Mouse (Mus musculus) spleen, adult 2 months (tissue): ENCODE data around the gene Ubc. TPM values are rescaled to one million over a fixed set of nuclear protein-coding genes. Genes with fewer than 3 reads are reported as not detected.
A peak's percentile ranks its signal among the peaks of the same experiment; 100 is the strongest.

Experiments
- DNase-seq, 2 experiments: peaks; one replicate each; pipeline versions ENCODE4 v3.0.0 to v3.0.0-alpha.2; 2012 to 2021; ENCODE audit warnings: low spot score in 2 of 2, low read depth in 1 of 2
- H3K27ac ChIP-seq: fragments of 200-500 bp; 2 replicates; pipeline ENCODE4 v1.5.1; 2012; ENCODE audit warnings: low read length, inconsistent platforms; ENCODE audit not compliant: insufficient read depth
- H3K27me3 ChIP-seq: fragments of 200-500 bp; 2 replicates; pipeline ENCODE4 v1.6.1; 2012; ENCODE audit warnings: mild to moderate bottlenecking, moderate library complexity, low read length, inconsistent platforms; ENCODE audit not compliant: control insufficient read depth, insufficient read depth
- H3K36me3 ChIP-seq: fragments of 200-500 bp; 2 replicates; pipeline ENCODE4 v1.6.1; 2012; ENCODE audit warnings: mild to moderate bottlenecking, low read length, inconsistent platforms; ENCODE audit not compliant: control insufficient read depth, insufficient read depth
- H3K4me1 ChIP-seq: fragments of 200-500 bp; 2 replicates; pipeline ENCODE4 v1.6.1; 2011; ENCODE audit warnings: inconsistent platforms; ENCODE audit not compliant: control insufficient read depth, insufficient read depth, insufficient read length
- H3K4me3 ChIP-seq: fragments of 200-500 bp; 2 replicates; pipeline ENCODE4 v1.5.1; 2011; ENCODE audit warnings: mild to moderate bottlenecking, inconsistent platforms; ENCODE audit not compliant: insufficient read depth, insufficient read length; ENCODE audit errors: extremely low read depth
- CTCF ChIP-seq: fragments of 200-500 bp; IDR thresholded peaks from 2 replicates; pipeline ENCODE4 v1.5.1; 2011; ENCODE audit warnings: mild to moderate bottlenecking, inconsistent platforms; ENCODE audit not compliant: insufficient read depth, insufficient read length, insufficient replicate concordance; ENCODE audit errors: extremely low read depth
- POLR2A ChIP-seq: fragments of 200-500 bp; IDR thresholded peaks from 2 replicates; pipeline ENCODE4 v1.6.1; 2011; ENCODE audit warnings: low read depth, low read length, inconsistent platforms
- WGBS: fragments of 180-500 bp; shearing (Covaris S2); methylation state at CpG from one replicate; pipeline ENCODE4 v1.1.7; 2018; 5-methylcytosine and 5-hydroxymethylcytosine counted together
- polyA plus RNA-seq: library from polyadenylated mRNA; depleted of rRNA; stranded (reverse); fragments of >200 nt; gene quantifications from 2 replicates; pipeline ENCODE4 v1.2.3, GENCODE M21; 2012

The Ubc gene
- polyA plus RNA-seq, 1 experiment = 316 TPM

GRCm38 (mm10) chr5:125352781-125353294 lies 37.2 kb downstream of the Ubc start:
- no peak for DNase-seq
- Histone ChIP-seq H3K27ac (no peak overlapping the region), H3K4me1 (peaks cover 9% of the 10 kb centered on the region; the same call in 1 of the 2 replicates), H3K36me3 (no peaks in the 10 kb centered on the region), H3K27me3 (no peaks in the 10 kb centered on the region), H3K4me3 (no peak overlapping the region)
- TF ChIP-seq CTCF (no peak), POLR2A (no peak)
- WGBS = 69% methylated on average over 5 of the region's 5 CpGs

GRCm38 (mm10) chr5:125351939-125352338 lies 38.1 kb downstream of the Ubc start:
- no peak overlapping the region for H3K4me3 ChIP-seq
- no peak overlapping the region; the same call in 1 of the 2 replicates for H3K27ac ChIP-seq
- H3K36me3 ChIP-seq = no peaks in the 10 kb centered on the region
- DNase-seq = peak in 1 of 2 experiments; percentile 25
- no peaks in the 10 kb centered on the region for H3K27me3 ChIP-seq
- WGBS = 30% methylated on average over 5 of the region's 5 CpGs
- TF ChIP-seq CTCF = no peak
- no peak for TF ChIP-seq POLR2A
- H3K4me1 ChIP-seq = peaks cover 6% of the 10 kb centered on the region; the same call in 1 of the 2 replicates

- no peaks in the 10 kb centered on the region for H3K36me3 ChIP-seq
- no peak for TF ChIP-seq CTCF
- no peak for TF ChIP-seq POLR2A
- no peak overlapping the region for H3K27ac ChIP-seq
- no peak for DNase-seq
- no peaks in the 10 kb centered on the region for H3K27me3 ChIP-seq
- H3K4me1 ChIP-seq = peaks cover 6% of the 10 kb centered on the region; the same call in 1 of the 2 replicates
- WGBS = 87% methylated on average over 8 of the region's 8 CpGs
- no peak overlapping the region for H3K4me3 ChIP-seq
Observed at GRCm38 (mm10) chr5:125351057-125351456, 38.9 kb downstream of the Ubc start.

- no peak overlapping the region for H3K27ac ChIP-seq
- peaks cover 4% of the 10 kb centered on the region; the same call in 1 of the 2 replicates for H3K4me1 ChIP-seq
- WGBS = 94% methylated on average over 3 of the region's 3 CpGs
- H3K27me3 ChIP-seq = no peaks in the 10 kb centered on the region
- H3K36me3 ChIP-seq = no peaks in the 10 kb centered on the region
- no peak for DNase-seq
- no peak for TF ChIP-seq POLR2A
- no peak for TF ChIP-seq CTCF
- H3K4me3 ChIP-seq = no peak overlapping the region
Observed at GRCm38 (mm10) chr5:125349391-125349790, 40.6 kb downstream of the Ubc start.

- peaks cover 4% of the 10 kb centered on the region; the same call in 1 of the 2 replicates for H3K4me1 ChIP-seq
- WGBS = 51% methylated on average over 8 of the region's 8 CpGs
- no peak overlapping the region for H3K27ac ChIP-seq
- no peak overlapping the region for H3K4me3 ChIP-seq
- TF ChIP-seq POLR2A (no peak), CTCF (peak; percentile 70; the same call in 1 of the 2 replicates)
- no peaks in the 10 kb centered on the region for H3K27me3 ChIP-seq
- DNase-seq = peak in 1 of 2 experiments; percentile 29
- H3K36me3 ChIP-seq = no peaks in the 10 kb centered on the region
Observed at GRCm38 (mm10) chr5:125348487-125348886, 41.5 kb downstream of the Ubc start.

- Histone ChIP-seq H3K36me3 (no peaks in the 10 kb centered on the region), H3K4me3 (no peak overlapping the region), H3K27ac (no peak overlapping the region), H3K27me3 (no peaks in the 10 kb centered on the region), H3K4me1 (peaks cover 4% of the 10 kb centered on the region; the same call in 1 of the 2 replicates)
- TF ChIP-seq CTCF = no peak
- TF ChIP-seq POLR2A = no peak
- DNase-seq = no peak
- WGBS = 69% methylated on average over 7 of the region's 7 CpGs
Observed at GRCm38 (mm10) chr5:125348067-125348466, 41.9 kb downstream of the Ubc start.

GRCm38 (mm10) chr5:125344296-125344695 lies 45.7 kb downstream of the Ubc start:
- no peak for DNase-seq
- 88% methylated on average over 6 of the region's 6 CpGs for WGBS
- TF ChIP-seq POLR2A (no peak), CTCF (no peak)
- no peaks in the 10 kb centered on the region for H3K36me3 ChIP-seq
- no peak overlapping the region for H3K4me3 ChIP-seq
- no peaks in the 10 kb centered on the region for H3K27me3 ChIP-seq
- H3K27ac ChIP-seq = no peak overlapping the region
- 0 out of 2 replicates have a peak, but pooled peaks cover 3% of the 10 kb centered on the region for H3K4me1 ChIP-seq
